Mouse (Mus musculus) mature B cell (primary cell): ENCODE data around the gene Lrrc4.

ENCODE experiments used
- in situ Hi-C: fragments of 300-500 bp; cut with MboI; formaldehyde crosslinking; loops from 2 replicates; pipeline ENCODE4 v1.14.3; 2019

Gene Lrrc4

GRCm38 (mm10) chr6:28615408-28615807 is 216.1 kb downstream of the Lrrc4 start:
- in situ Hi-C loops = no loop called here

- in situ Hi-C loops = no loop called here
These were observed 216.7 kb downstream of the Lrrc4 start for GRCm38 (mm10) chr6:28614856-28615255.

GRCm38 (mm10) chr6:28613441-28613840 is 218.1 kb downstream of the Lrrc4 start:
- in situ Hi-C loops = no loop called here
